Mouse (Mus musculus): ENCODE data around the gene Baz2a.
"Not testable (repeated sequence)": the region's sequence is repeated elsewhere in the genome, so short reads cannot be mapped to it uniquely, and the experiment has no call there.

Baz2a gene

GRCm38 (mm10) chr10:128091564-128092505 is at the start of gene Baz2a:
Baz2a (plus strand) TSS chr10:128091577.
- peak; percentile 33 to 37 for DNase-seq (ENCODE audit: low spot score in 2 of 2)

- no peak for DNase-seq (ENCODE audit: low spot score in 2 of 2)
Observed at GRCm38 (mm10) chr10:128041636-128042035, 49.7 kb upstream of the Baz2a start.

- DNase-seq (ENCODE audit: low spot score in 2 of 2) = no peak
Observed at GRCm38 (mm10) chr10:128042466-128042865, 48.9 kb upstream of the Baz2a start.

- no peak for DNase-seq (ENCODE audit: low spot score in 2 of 2)
Observed at GRCm38 (mm10) chr10:128043041-128043835, 48.1 kb upstream of the Baz2a start.

- DNase-seq (ENCODE audit: low spot score in 2 of 2) = no peak
Observed at GRCm38 (mm10) chr10:128048157-128048556, 43.2 kb upstream of the Baz2a start.

- no peak for DNase-seq (ENCODE audit: low spot score in 2 of 2)
Observed at GRCm38 (mm10) chr10:128049741-128050140, 41.6 kb upstream of the Baz2a start.

GRCm38 (mm10) chr10:128050355-128050754 is 41.0 kb upstream of the Baz2a start:
- no peak for DNase-seq (ENCODE audit: low spot score in 2 of 2)

GRCm38 (mm10) chr10:128051589-128051988 is 39.8 kb upstream of the Baz2a start:
- DNase-seq (ENCODE audit: low spot score in 2 of 2) = no peak

- DNase-seq (ENCODE audit: low spot score in 2 of 2) = not testable (repeated sequence)
Observed at GRCm38 (mm10) chr10:128052136-128052535, 39.2 kb upstream of the Baz2a start.

GRCm38 (mm10) chr10:128053001-128053400 is 38.4 kb upstream of the Baz2a start:
- DNase-seq (ENCODE audit: low spot score in 2 of 2) = no peak

GRCm38 (mm10) chr10:128058184-128058583 is 33.2 kb upstream of the Baz2a start:
- no peak for DNase-seq (ENCODE audit: low spot score in 2 of 2)

- DNase-seq (ENCODE audit: low spot score in 2 of 2) = peak; percentile 95 to 97
Observed at GRCm38 (mm10) chr10:128058601-128059151, 32.7 kb upstream of the Baz2a start, which contains the start of gene Ptges3. Ptges3 (plus strand) TSS chr10:128058954.

- DNase-seq (ENCODE audit: low spot score in 2 of 2) = peak; percentile 39 to 56
Observed at GRCm38 (mm10) chr10:128059207-128059981, 32.0 kb upstream of the Baz2a start.

GRCm38 (mm10) chr10:128061109-128061508 is 30.3 kb upstream of the Baz2a start:
- no peak for DNase-seq (ENCODE audit: low spot score in 2 of 2)

- no peak for DNase-seq (ENCODE audit: low spot score in 2 of 2)
Observed at GRCm38 (mm10) chr10:128062221-128062989, 29.0 kb upstream of the Baz2a start.

GRCm38 (mm10) chr10:128066072-128066471 is 25.3 kb upstream of the Baz2a start:
- DNase-seq (ENCODE audit: low spot score in 2 of 2) = no peak

GRCm38 (mm10) chr10:128069201-128069600 is 22.2 kb upstream of the Baz2a start:
- no peak for DNase-seq (ENCODE audit: low spot score in 2 of 2)

GRCm38 (mm10) chr10:128070432-128070831 is 20.9 kb upstream of the Baz2a start:
- DNase-seq (ENCODE audit: low spot score in 2 of 2) = not testable (repeated sequence)

- DNase-seq (ENCODE audit: low spot score in 2 of 2) = not testable (repeated sequence)
Observed at GRCm38 (mm10) chr10:128078269-128078668, 13.1 kb upstream of the Baz2a start.

GRCm38 (mm10) chr10:128080496-128080895 is 10.9 kb upstream of the Baz2a start:
- no peak for DNase-seq (ENCODE audit: low spot score in 2 of 2)

Data from right cerebral cortex, adult 2 months (tissue).